Mouse (Mus musculus): ENCODE measurements around the gene Nr1d1.

- TF ChIP-seq POLR2A (IDR thresholded peaks at IDR 0.05; ENCODE audit: insufficient read depth, low read depth, low read length) (no peak), CTCF (IDR thresholded peaks at IDR 0.05) (no peak)
Observed at GRCm38 (mm10) chr11:98771131-98771530, 4.0 kb downstream of the Nr1d1 start.

Measured in heart, adult 2 months (tissue).